Mouse (Mus musculus) megakaryocyte progenitor cell, adult 5-6 weeks (primary cell): ENCODE measurements at regions not wholly inside any gene's neighbourhood (a gene's known extent, or its start where the extent isn't known, plus 50 kb on each side); places are given as distances from the start of the nearest gene placed in this dataset.
"Not testable (repeated sequence)": the region's sequence is repeated elsewhere in the genome, so short reads cannot be mapped to it uniquely, and the experiment has no call there.

Experiments
- ATAC-seq: replicated peaks from 2 replicates; pipeline ENCODE4 v1.8.0; 2016; ENCODE audit warnings: mild to moderate bottlenecking, moderate TSS enrichment, inconsistent platforms; ENCODE audit not compliant: poor library complexity

- ATAC-seq: no peak
These were observed 362.6 kb downstream of the Rfpl4b start for GRCm38 (mm10) chr10:38458975-38459374.

- no peak for ATAC-seq
These were observed 363.2 kb downstream of the Rfpl4b start for GRCm38 (mm10) chr10:38458424-38458823.

DNA sequence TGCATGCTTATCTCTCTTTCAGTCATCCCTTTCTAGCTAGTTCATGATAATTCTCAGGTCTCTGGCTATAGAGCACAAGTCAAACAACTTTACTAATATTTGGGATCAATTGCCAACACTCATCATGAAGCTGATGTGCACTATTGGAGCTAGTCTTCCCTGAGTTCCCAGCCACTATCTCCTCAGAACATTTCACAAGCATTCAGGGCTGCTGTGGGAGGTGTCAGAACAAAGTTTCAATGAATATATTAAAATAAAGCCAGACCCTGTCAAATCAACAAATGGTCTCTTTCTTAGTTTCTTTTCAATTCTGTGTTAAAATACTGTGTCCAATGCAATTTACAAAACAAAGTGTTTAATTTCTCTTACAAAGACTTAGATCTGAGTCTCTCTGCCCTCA is 364.8 kb downstream of the Rfpl4b start:
- ATAC-seq: no peak

DNA sequence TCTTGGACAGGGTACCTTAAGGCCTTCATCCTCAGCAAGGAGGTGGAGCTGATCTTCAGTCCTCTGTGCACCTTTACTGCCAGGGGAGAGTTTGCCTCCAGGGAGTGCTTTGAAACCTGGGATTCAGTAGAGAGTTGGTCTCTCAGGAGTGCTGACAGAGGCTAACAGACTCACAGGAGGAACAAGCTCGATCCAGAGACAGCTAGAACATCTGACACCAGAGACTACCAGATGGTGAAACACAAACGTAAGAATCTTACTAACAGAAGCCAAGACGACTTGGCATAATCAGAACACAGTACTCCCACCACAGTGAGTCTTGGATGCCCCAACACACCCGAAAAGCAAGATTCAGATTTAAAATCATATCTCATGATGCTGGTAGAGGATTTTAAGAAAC is 372.3 kb downstream of the Rfpl4b start:
- no peak for ATAC-seq

DNA sequence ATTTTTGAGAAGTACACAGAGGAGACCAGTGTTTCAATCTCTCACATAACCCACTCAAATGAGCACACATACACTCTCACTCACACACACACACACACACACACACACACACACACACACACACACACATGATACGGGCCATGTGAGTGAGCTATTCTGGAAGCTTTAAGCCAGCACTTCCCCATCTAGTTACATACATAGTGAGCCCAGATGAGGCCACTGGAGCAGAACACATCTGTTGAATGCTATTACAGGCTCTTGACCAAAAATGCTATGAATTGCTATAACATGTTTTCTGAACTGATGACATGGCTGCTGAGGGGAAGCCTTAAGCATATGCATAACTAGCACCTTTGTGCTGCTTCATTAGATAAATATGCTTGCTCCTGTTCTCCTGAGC is 373.9 kb downstream of the Rfpl4b start:
- ATAC-seq: no peak

- ATAC-seq: no peak
These were observed 374.3 kb downstream of the Rfpl4b start for GRCm38 (mm10) chr10:38447256-38447655.

DNA sequence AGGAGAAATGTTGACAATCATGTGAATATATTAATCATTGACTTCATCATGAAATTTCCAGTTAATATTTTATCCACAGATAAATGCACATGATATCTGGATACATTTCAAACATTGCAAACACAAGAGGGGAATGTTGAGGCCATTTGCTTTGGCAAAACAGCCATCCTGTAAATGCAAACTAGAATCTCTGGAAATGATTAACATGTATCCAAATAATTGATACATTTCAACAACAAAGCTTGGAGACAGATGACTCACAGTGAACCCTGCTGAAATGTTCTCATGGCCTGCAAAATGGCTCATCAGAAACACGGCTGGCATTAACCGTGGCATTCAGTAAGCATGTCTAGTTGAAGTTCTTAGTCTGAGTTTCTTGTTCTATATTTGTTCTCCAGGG is 382.3 kb downstream of the Rfpl4b start:
- no peak for ATAC-seq

DNA sequence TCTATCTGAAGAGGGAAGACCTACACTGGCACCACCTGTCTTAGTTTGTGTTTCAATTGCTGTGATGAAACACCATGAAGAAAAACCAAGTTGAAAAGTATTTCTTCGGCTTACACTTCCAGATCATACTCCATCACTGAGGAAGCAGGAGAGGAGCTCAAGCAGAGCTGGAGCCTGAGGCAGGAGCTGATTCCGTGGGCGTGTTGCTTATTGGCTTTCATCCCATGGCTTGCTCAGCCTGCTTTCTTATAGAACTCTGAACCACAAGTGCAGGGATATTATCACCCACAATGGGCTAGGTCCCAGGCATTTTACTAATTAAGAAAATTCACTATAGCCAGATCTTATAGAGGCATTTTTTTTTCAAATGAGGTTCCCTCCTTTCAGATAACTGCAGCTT is 384.7 kb downstream of the Rfpl4b start:
- no peak for ATAC-seq

DNA sequence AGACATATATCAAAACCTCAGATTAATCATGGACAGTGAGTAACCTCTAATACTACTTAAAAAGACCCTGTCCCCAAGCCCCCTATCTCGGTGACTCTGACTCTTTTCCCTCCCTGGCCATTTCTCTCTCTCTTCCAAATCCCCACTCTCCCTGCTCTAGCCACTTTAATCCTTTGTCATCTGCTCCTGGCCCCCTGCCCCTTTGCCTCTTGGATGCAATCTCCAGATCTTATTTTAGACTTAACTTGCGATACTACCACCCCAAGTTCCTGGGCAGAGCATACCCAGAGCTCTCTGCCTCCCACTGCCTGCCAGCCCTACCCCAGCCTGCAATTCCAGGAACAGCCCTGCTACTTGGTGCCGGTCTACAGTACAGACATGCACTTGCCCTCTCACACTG is 400.0 kb downstream of the Rfpl4b start:
- no peak for ATAC-seq

DNA sequence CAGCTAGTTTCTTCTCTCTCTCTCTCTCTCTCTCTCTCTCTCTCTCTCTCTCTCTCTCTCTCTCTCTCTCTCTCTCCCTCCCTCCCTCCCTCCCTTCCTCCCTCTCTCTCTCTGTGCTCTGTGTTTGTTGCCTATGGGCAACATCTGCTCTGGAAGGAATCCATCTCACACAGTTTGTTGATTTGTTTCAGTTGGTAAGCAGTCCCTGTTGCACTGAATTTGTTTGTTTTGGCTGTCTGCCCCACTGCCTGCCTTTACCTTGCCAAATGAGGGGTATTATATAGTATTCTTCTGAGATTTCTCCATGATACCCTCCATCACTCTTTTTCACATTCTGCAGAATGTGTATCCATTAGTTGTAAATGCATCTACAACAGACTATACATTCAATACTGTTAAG is 401.8 kb downstream of the Rfpl4b start:
- no peak for ATAC-seq

GRCm38 (mm10) chr10:38383161-38383560 is 438.4 kb downstream of the Rfpl4b start:
- no peak for ATAC-seq

DNA sequence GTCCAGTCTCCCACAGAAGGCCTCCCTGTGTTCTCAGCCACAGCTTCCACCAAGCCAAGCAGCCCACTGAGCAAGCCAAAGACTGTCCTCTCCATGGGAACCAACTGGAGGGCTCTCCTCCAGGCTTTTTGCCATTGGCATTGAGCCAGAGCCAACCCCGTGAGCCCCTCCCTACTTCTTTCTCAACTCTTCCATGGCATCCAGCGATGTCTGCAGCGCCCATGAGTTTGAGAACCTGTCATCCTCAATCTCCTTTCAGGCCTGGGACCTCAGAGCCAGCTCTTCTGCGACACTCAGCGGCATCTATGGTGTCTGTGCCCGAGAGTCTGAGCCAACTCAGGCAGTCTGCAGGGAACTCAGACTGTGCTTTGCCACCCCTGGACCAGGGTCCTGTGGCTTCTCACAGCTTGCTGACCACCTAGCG is 439.7 kb downstream of the Rfpl4b start:
- no peak for ATAC-seq

- no peak for ATAC-seq
These were observed 441.2 kb downstream of the Rfpl4b start for GRCm38 (mm10) chr10:38380388-38380787.

- ATAC-seq: no peak
These were observed 454.8 kb downstream of the Rfpl4b start for GRCm38 (mm10) chr10:38366776-38367175.

DNA sequence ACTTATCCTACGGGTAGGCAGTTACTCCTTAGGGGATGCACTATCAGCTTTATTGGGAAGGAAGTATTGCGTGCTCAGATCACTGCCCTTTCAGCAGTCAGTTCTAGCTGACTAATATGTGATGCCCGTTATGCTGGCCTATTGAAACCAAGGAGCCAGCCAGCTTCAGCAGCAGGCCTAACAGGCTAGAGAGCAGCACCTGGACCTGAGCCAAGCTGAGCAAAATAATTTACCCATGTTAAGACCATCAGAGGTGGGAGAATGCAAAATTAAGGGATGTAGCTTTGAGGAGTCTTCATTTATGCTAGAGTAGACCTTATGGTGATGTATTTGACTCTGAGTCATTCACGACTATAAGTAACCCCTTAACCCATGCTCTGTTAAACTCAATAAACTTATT is 456.7 kb downstream of the Rfpl4b start:
- no peak for ATAC-seq

DNA sequence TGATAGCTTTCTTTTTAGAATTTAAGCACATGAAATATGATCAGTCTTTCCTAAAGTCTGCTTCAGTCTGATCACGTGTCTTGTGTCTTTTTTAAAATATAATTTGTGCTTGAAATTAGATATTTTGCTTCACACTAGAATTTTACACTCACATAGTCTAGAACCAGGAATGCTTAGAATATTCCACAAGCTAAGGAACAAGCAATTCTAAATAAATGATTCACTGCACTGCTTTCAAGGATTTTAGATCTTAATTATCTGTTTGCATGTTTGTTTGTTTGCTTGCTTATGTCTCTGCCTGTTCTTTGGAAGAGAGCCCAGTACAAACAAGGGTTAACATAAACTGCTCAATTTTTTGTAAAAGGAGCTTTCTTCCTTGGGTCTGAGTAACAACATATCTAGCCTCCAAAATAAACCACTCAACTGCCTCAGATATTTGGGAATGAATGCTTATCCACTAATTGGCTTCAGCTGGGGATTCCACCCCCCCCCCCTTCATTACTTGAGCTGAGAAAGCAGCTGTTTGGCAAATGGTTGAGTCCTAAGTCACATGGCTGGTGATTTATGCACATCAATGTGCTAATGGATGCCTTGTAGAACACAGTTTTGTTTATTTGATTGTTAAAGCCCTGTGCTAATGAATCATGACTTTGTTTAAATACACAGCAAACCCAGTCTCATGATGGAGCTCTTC is 463.9 kb downstream of the Rfpl4b start:
- no peak for ATAC-seq

DNA sequence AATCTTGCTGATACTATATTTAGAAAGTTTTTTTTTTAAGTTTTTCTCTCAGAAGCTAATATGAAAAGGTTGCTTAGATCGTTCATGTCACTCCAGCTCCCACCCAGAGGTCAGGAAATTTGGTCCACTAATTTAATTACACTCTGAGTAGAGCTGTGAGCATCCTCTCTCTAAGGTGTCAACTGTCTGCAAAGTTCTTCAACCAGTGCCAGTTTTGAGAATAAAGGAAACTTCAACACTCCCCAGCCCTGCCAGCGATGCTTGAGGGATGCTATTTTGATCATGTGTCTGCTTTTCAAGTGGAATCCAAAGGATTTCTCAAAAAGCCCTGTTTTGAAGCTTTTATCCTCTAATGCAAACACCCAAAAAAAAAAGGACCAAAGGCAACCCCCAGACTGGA is 467.6 kb downstream of the Rfpl4b start:
- ATAC-seq: no peak

- ATAC-seq: no peak
These were observed 468.1 kb downstream of the Rfpl4b start for GRCm38 (mm10) chr10:38353526-38353925.

DNA sequence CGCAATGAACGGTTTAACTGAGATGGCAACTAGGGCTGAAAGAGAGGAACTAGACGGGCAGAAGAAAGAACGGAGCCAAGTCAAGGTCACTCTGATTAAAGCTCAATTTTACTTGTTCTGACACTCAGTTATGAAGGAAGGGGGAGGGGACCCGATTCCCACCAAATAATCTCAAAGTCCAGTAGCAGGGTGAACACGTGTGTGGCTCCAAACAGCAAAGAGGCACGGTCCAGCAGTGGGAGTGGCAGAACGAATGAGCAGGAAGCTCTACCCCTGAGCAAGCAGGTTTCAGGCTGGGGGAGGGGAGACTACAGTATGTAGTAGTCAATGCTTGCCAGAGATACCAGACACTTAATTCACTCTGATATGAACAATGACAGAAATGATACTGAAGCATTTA is 474.6 kb downstream of the Rfpl4b start:
- ATAC-seq: not testable (repeated sequence)

GRCm38 (mm10) chr10:38340406-38341175 is 481.0 kb downstream of the Rfpl4b start:
- ATAC-seq: no peak

DNA sequence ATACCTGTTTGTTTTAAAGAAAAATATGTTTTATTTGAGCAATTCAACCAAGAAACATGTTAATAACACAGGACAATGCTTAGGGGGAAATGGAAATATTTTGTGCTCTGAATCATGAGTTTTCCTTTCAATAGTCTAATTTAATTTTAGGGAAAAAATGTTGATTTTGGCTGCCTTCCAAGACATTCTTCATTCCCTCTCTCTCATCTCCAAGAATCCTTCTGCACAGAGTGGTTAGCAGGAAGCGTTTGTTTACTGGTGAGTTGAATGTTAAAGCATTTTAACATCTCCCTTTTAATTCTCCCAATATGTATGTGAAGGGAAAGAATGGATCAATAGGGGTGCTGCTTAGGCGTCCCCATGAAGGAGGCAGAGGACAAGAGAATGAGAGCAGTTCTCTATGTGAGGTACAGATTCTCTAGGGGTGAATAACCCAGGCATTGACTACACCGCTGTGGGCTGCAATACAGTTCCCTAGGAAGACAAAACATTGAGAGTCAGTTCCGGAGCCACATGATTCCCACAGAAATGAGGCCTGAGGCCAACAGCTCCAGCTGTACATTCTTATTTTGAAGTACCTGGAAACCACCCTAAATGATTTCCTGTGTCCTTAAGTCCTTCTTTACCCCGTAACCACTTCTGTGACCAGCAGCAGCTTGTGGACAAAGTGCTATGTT is 512.7 kb downstream of the Rfpl4b start:
- no peak for ATAC-seq

DNA sequence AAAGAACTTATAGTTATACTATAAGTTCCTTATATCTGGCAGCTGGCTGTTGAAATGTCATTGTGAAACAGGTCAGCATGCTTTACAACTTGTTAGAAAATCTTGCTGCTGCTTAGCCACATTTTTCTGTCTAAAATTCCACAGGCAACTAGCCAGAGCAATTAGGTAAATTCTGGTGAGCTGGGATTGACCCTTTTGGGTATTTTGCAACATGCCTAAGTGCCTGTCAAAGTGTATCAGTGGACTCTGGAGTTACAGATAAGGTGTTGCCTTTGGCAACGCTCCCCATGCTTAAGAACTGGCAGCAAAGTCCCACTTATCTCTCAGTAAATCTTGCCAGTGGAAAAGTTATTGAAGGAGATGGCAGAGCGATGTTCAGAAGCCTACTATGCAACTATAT is 525.9 kb downstream of the Rfpl4b start:
- ATAC-seq: no peak
